Mouse (Mus musculus): Measurements from ENCODE around the gene Gimap5. TPM values are rescaled to one million over a fixed set of nuclear protein-coding genes. Genes with fewer than 3 reads are reported as not detected.

The Gimap5 gene
- polyA plus RNA-seq, 1 experiment from 2014 or later = not detected

DNA sequence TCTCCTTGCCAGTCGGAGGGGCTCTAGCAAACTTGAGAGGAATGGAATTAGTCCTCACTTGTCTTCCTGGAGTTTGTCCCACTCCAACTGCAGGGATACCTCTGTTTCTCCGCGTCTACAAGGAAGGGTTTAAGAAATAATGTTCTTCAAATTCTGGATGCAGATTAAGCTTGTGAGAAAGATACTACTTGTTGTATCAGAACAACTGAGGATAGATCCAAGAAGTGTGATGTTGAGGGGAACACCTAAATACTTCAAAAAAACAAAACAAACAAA lies 6.3 kb upstream of the Gimap5 start:
- peaks cover 27% of the 10 kb centered on the region for H3K27me3 ChIP-seq
- CTCF ChIA-PET = no interaction called here
- in situ Hi-C loops (cut with MboI; ENCODE audit: low pct_unique_long_range_greater_than_20kb) = no loop called here
- DNase-seq (ENCODE audit: low read depth, low spot score) (no peak), ATAC-seq (no peak)
- TF ChIP-seq CTCF (IDR thresholded peaks at IDR 0.05) = no peak
- POLR2A ChIA-PET = no interaction called here

DNA sequence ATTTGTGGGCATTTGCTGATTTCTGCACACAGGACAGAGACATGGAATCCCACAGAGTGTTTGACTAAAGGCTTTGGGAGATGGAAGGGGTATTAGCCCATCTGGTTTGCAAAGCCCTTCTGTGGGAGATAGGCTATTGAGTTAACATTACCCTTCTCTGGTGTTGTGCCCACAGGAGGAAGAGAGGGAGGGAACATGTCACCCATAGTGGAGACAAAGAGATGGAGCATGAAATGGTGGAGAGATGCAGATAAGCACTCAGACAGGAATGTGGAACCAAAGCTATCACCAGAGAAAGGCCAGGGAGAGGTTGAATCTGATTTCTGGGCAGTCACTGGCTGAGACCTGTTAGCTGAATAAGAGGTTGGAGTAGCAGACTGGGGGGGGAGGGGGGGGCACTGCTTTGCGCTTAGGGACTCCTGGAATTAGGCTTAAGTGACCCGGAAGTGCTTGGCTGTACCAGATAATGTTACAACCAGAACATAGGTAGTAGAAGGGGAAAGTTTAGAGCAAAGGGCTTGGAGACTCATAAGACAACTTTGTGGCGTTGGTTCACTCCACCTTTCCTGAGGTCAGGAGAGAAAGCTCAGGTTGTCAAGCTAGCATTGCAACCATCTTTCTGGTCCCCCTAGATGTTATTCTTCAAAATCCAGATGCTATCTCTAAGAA lies 5.4 kb upstream of the Gimap5 start:
- in situ Hi-C loops (cut with MboI; ENCODE audit: low pct_unique_long_range_greater_than_20kb) = no loop called here
- no peak for ATAC-seq
- no peak for DNase-seq (ENCODE audit: low read depth, low spot score)
- ChIA-PET POLR2A (no interaction called here), CTCF (no interaction called here)
- peaks cover 27% of the 10 kb centered on the region for H3K27me3 ChIP-seq
- TF ChIP-seq CTCF (IDR thresholded peaks at IDR 0.05) = no peak

DNA sequence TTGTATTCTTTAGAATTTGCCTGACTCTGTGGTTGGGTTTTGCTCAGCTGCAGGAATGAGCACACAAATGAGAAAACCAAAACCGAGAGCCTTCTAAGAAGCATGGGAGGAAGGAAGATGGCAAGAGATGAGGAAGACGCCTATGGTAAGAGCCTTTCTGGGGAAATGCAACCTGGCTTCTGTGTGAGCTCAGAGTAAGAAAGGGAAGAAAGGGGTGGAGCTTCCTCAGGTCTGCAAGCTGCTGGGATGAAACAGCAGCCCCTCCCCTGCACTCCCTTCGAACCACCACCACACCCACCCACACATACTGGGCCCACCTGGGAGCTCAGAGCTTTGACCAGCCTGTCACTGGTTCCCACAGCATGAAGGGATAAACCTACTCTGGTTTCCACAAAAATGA lies 4.7 kb upstream of the Gimap5 start:
- ChIA-PET POLR2A (interaction anchor here (0.6 kb wide), 1 partner anchor 551 kb away, joined by 3 read pairs; no protein-coding TSS in a partner anchor), CTCF (no interaction called here)
- no peak for TF ChIP-seq CTCF (IDR thresholded peaks at IDR 0.05)
- no peak for ATAC-seq
- no peak for DNase-seq (ENCODE audit: low read depth, low spot score)
- peaks cover 27% of the 10 kb centered on the region for H3K27me3 ChIP-seq
- in situ Hi-C loops (cut with MboI; ENCODE audit: low pct_unique_long_range_greater_than_20kb) = no loop called here

DNA sequence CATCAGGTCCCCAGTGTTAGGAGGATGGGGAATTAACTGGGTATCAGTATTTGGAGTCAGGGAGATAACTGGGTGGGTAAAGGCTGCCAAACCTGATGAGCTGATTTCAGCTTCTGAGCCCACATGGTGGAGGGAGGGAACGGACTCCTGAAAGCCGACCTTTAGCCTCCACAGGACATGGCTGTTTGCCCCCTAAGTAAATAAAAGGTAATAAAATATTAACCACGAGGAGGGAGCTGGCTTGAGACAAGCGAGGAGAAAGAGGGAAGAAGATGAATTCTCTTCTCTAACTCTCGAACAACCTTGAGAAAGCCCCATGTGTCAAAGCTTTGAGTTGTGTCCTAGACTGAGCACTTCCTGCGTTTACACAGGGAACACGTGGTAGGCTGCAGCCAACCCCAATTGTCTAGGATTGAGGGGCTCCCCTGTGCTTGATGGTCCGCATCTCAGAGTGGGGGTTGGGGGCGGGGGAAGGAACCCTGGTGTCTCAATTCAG lies 4.2 kb upstream of the Gimap5 start:
- no peak for TF ChIP-seq CTCF (IDR thresholded peaks at IDR 0.05)
- CTCF ChIA-PET = no interaction called here
- ATAC-seq (no peak), DNase-seq (ENCODE audit: low read depth, low spot score) (no peak)
- in situ Hi-C loops (cut with MboI; ENCODE audit: low pct_unique_long_range_greater_than_20kb) = no loop called here
- peaks cover 27% of the 10 kb centered on the region for H3K27me3 ChIP-seq
- POLR2A ChIA-PET = interaction anchor here (0.6 to 0.7 kb wide), 2 partner anchors 12 to 552 kb away, joined by 3 read pairs; no protein-coding TSS in a partner anchor

DNA sequence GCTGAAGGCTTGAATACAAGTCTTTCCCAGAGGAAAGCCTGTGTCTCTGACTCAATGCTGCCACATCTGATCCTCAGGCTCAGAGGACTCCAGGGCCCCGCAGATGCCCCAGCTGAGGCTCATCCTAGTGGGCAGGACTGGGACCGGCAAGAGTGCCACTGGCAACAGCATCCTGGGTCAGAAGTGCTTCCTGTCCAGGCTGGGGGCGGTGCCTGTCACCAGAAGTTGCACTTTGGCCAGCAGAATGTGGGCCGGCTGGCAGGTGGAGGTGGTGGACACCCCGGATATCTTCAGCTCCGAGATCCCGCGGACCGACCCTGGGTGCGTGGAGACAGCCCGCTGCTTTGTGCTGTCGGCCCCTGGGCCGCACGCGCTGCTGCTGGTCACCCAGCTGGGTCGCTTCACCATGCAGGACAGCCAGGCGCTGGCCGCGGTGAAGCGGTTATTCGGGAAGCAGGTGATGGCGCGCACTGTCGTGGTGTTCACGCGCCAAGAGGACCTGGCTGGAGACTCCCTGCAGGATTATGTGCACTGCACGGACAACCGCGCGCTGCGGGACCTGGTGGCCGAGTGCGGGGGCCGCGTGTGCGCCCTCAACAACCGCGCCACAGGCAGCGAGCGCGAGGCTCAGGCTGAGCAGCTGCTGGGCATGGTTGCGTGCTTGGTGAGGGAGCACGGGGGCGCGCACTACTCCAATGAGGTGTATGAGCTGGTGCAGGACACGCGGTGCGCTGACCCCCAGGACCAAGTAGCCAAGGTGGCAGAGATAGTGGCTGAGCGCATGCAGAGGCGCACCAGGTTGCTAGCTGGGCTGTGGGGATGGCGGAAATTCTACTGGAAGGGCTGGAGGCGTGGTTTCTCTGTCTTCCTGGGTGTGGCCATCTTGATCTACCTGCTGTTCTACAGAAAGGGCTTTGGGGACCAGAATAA lies 3.3 kb upstream of the Gimap5 start:
- no peak for TF ChIP-seq CTCF (IDR thresholded peaks at IDR 0.05)
- H3K27me3 ChIP-seq = peaks cover 25% of the 10 kb centered on the region
- ATAC-seq = no peak
- CTCF ChIA-PET = interaction anchor here (1.5 kb wide), 1 partner anchor 97 kb away, joined by 7 read pairs; the partner anchor contains the start of gene Gimap8
- POLR2A ChIA-PET = interaction anchor here (0.7 kb wide), 1 partner anchor 13 kb away, joined by 3 read pairs; no protein-coding TSS in a partner anchor
- no peak for DNase-seq (ENCODE audit: low read depth, low spot score)
- in situ Hi-C loops (cut with MboI; ENCODE audit: low pct_unique_long_range_greater_than_20kb) = no loop called here

DNA sequence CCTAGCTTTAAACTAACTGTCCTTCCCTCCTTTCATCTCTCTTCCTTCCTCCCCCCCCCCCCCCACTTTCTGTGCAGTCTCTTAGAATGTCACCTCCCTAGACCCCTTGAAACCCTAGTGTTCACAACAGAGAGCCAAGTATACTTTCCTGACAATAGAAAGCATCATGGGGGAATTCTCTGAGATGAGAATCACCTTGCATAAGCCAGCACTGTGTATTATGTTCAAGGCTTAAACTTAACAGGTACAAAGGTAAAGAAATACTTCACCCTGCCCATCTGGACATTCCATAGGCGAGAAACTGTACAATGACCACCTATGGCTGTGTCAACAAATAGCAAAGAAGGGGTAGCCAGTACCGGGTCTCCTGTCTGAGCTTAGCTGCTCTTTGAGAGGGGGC lies 507 bp upstream of the Gimap5 start:
- ChIA-PET CTCF (interaction anchor here (1.0 to 1.5 kb wide), 4 partner anchors 9 to 72 kb away, joined by 3 read pairs; no protein-coding TSS in a partner anchor), POLR2A (interaction anchor here (1.4 kb wide), 1 partner anchor 11 kb away, joined by 3 read pairs; no protein-coding TSS in a partner anchor)
- in situ Hi-C loops (cut with MboI; ENCODE audit: low pct_unique_long_range_greater_than_20kb) = no loop called here
- no peak for ATAC-seq
- H3K27me3 ChIP-seq = peaks cover 21% of the 10 kb centered on the region
- TF ChIP-seq CTCF (IDR thresholded peaks at IDR 0.05) = no peak
- DNase-seq (ENCODE audit: low read depth, low spot score) = no peak

DNA sequence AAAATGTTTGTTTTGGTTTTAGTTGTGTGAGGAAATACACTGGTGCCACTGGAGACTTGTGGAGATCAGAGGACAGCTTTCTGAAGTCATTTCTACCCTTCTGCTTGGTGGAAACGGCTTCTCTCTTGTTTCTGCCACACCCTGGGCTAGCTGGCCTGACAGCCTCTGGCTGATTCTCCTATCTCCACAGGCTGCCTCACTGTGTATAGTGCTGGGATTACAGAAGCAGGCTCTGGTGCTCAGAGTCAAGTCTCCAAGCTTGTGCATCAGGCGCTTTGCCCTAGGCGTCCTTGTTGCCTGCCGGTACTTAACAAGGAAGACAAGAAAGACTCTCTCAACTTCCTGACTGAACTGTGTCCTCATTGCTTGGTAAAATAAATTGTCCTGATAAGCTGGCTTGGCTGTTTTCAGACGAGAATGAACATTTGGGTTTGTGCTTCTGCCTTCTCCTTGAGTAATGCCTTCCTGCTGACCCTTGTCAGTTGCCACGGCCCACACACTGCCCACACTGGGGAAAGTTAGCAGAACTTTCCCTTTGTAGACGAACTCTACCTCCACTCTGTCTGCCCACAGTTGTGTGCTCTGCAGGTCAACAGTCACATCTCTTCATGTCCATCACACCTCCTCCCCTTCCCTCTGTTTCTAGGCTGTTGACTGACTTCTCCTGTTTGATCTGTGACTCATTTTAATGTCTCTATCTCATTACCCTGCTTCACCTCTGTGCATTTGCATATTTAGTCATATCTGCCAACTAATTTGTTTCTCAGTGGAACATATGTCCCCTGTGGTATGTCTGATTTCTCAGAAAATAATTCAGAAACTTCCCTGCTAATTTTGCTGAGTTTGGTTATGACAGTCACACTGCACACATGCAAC lies 1.3 kb downstream of the Gimap5 start:
- no peak for DNase-seq (ENCODE audit: low read depth, low spot score)
- ChIA-PET POLR2A (no interaction called here), CTCF (interaction anchor here (1.3 to 1.9 kb wide), 4 partner anchors 27 to 102 kb away, joined by 3 to 8 read pairs (median 4); no protein-coding TSS in a partner anchor)
- TF ChIP-seq CTCF (IDR thresholded peaks at IDR 0.05) = no peak
- in situ Hi-C loops (cut with MboI; ENCODE audit: low pct_unique_long_range_greater_than_20kb) = no loop called here
- peaks cover 19% of the 10 kb centered on the region for H3K27me3 ChIP-seq
- ATAC-seq = no peak

DNA sequence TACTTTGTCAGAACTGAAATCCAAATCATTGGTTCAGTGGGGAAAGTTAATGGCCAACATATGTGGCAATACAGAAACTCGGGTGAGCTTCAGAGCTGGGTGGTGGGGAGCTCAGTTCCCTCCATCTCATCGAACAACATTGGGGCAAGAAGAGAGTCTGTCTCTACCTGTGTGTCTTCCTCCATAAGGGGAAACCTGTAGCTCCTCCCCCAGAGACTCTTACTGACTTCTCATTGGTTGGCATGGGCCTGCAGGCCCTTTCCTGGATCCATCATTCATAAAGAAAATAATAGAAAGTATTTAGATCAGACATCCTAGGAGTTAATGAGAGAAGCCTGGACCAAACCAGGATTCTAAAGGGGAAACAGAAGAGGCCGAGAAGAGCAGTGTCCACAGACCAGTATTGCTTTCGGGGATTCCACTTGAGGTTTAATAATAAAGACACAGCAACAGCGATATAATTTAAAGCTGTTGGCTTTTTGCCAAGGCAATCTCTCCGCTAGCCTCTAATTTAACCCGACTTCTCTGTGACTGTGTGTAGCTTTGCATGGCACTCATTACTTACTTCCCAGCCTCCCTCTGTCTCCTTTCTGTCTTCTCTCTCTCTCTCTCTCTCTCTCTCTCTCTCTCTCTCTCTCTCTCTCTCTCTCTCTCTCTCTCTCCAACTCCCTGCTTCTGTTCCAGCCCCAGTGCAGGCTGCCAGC lies 17.7 kb downstream of the Gimap5 start:
- H3K27me3 ChIP-seq = peaks cover 15% of the 10 kb centered on the region
- DNase-seq (ENCODE audit: low read depth, low spot score) (no peak), ATAC-seq (no peak)
- in situ Hi-C loops (cut with MboI; ENCODE audit: low pct_unique_long_range_greater_than_20kb) = loop anchor here (10.0 to 25.0 kb wide), 2 partner anchors 189 to 576 kb away; partner anchors contain the start of gene Rarres2
- TF ChIP-seq CTCF (IDR thresholded peaks at IDR 0.05) = no peak
- POLR2A ChIA-PET = no interaction called here
- CTCF ChIA-PET = interaction anchor here (1.0 kb wide), 1 partner anchor 118 kb away, joined by 3 read pairs; no protein-coding TSS in a partner anchor

DNA sequence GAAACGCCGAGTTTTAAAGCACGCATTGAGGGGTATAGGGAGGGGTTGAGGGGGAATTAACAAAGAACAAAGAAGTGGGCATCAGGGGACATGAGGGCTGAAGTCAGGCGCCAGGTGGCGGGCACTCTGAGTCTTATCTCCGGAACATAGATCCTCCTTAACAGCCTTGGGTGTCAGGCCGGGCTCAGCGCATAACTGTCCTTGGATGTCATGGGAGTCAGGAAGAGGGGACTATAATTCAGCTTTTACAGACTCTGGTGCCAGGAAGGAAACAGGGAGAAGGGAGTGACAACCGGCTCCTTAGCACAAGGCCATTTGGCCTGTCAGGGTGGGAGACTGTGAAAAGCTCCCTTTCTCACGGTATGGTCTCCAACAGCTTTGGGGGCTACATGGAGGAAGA lies 18.5 kb downstream of the Gimap5 start:
- CTCF ChIA-PET = no interaction called here
- no peak for ATAC-seq
- DNase-seq (ENCODE audit: low read depth, low spot score) = no peak
- POLR2A ChIA-PET = no interaction called here
- peaks cover 15% of the 10 kb centered on the region for H3K27me3 ChIP-seq
- TF ChIP-seq CTCF (IDR thresholded peaks at IDR 0.05) = no peak
- in situ Hi-C loops (cut with MboI; ENCODE audit: low pct_unique_long_range_greater_than_20kb) = loop anchor here (10.0 to 25.0 kb wide), 2 partner anchors 190 to 577 kb away; partner anchors contain the start of gene Rarres2
